Mouse (Mus musculus) limb, embryonic 11.5 days (tissue): ENCODE measurements around the gene 9130019O22Rik. TPM values are rescaled to one million over a fixed set of nuclear protein-coding genes. Genes with fewer than 3 reads are reported as not detected.

Experiments
- ATAC-seq: fragments of 200-750 bp; cut with Nextera tagmentation; 2 replicates; pipeline ENCODE4 v1.8.0; 2017; ENCODE audit warnings: low read depth; ENCODE audit not compliant: insufficient number of reproducible peaks, low FRiP score, low TSS enrichment
- DNase-seq: peaks from one replicate; pipeline ENCODE4 v3.0.0-alpha.2; 2015; ENCODE audit warnings: low spot score
- H3K27ac ChIP-seq: fragments of 300-500 bp; sonication (generic); replicated peaks from 2 replicates; pipeline ENCODE4 v1.5.1; 2014; ENCODE audit warnings: low read depth, mild to moderate bottlenecking, low read length
- H3K27me3 ChIP-seq: fragments of 300-500 bp; sonication (generic); 2 replicates; pipeline ENCODE4 v1.6.1; 2014; ENCODE audit warnings: mild to moderate bottlenecking, low read length, mixed read lengths; ENCODE audit not compliant: control insufficient read depth, insufficient read depth
- H3K36me3 ChIP-seq: fragments of 300-500 bp; sonication (generic); 2 replicates; pipeline ENCODE4 v1.6.1; 2014; ENCODE audit warnings: mild to moderate bottlenecking, low read length, moderate library complexity, mixed read lengths; ENCODE audit not compliant: control insufficient read depth, insufficient read depth
- H3K4me1 ChIP-seq: fragments of 300-500 bp; sonication (generic); 2 replicates; pipeline ENCODE4 v1.6.1; 2014; ENCODE audit warnings: low read length, mixed read lengths; ENCODE audit not compliant: control insufficient read depth, insufficient read depth
- H3K4me2 ChIP-seq: fragments of 300-500 bp; sonication (generic); 2 replicates; pipeline ENCODE4 v1.6.1; 2014; ENCODE audit warnings: low read depth, mild to moderate bottlenecking, moderate library complexity; ENCODE audit not compliant: severe bottlenecking
- H3K4me3 ChIP-seq: fragments of 300-500 bp; sonication (generic); 2 replicates; pipeline ENCODE4 v1.5.1; 2014; ENCODE audit warnings: low read depth, low read length
- H3K9ac ChIP-seq: fragments of 300-500 bp; sonication (generic); 2 replicates; pipeline ENCODE4 v1.6.1; 2014; ENCODE audit warnings: mild to moderate bottlenecking, low read length
- H3K9me3 ChIP-seq: fragments of 300-500 bp; sonication (generic); 2 replicates; pipeline ENCODE4 v1.6.1; 2016; ENCODE audit warnings: low read length; ENCODE audit not compliant: control insufficient read depth
- WGBS: fragments of 180-500 bp; shearing (Covaris S2); extraction: QIAGEN DNeasy Blood & Tissue Kit; methylation state at CpG from one replicate; pipeline ENCODE4 v1.1.7; 2014; 5-methylcytosine and 5-hydroxymethylcytosine counted together
- polyA plus RNA-seq: library from polyadenylated mRNA; unstranded; fragments of >200 nt; fragmentation: Nextera tagmentation; extraction: Ambion mirVana; gene quantifications from 2 replicates; pipeline ENCODE4 v1.2.1, GENCODE M21; 2014

The 9130019O22Rik gene
- polyA plus RNA-seq = 6.3 and 6.8 TPM in 2 replicates

- H3K9ac ChIP-seq = peak within 1 kb of the TSS; percentile 70
- peak within 1 kb of the TSS; percentile 61 for H3K4me2 ChIP-seq
- H3K27ac ChIP-seq = no peak within 1 kb of the TSS
- no peaks in the 10 kb centered on the region for H3K27me3 ChIP-seq
- H3K4me1 ChIP-seq = no peaks in the 10 kb centered on the region
- peak within 1 kb of the TSS; percentile 39 for H3K4me3 ChIP-seq
- no peaks in the 10 kb centered on the region for H3K9me3 ChIP-seq
- DNase-seq (peak; percentile 81), ATAC-seq (peak; percentile 79)
- H3K36me3 ChIP-seq = peaks cover 4% of the 10 kb centered on the region
- WGBS = 18% methylated on average over 38 of the region's 38 CpGs
These were observed at the start of gene 9130019O22Rik for GRCm38 (mm10) chr7:127386641-127387392. Gene 9130019O22Rik (minus strand): TSS chr7:127387166.

- no peak overlapping the region for H3K4me3 ChIP-seq
- no peak for ATAC-seq
- peaks cover 7% of the 10 kb centered on the region; the same call in 1 of the 2 replicates for H3K9me3 ChIP-seq
- H3K4me1 ChIP-seq = no peaks in the 10 kb centered on the region
- no peaks in the 10 kb centered on the region for H3K27me3 ChIP-seq
- no peak overlapping the region for H3K9ac ChIP-seq
- no peaks in the 10 kb centered on the region for H3K36me3 ChIP-seq
- WGBS = 92% methylated on average over 4 of the region's 4 CpGs
- H3K27ac ChIP-seq = no peak overlapping the region
- H3K4me2 ChIP-seq = no peak overlapping the region
- no peak for DNase-seq
These were observed 48.2 kb upstream of the 9130019O22Rik start for GRCm38 (mm10) chr7:127435206-127435605.

DNA sequence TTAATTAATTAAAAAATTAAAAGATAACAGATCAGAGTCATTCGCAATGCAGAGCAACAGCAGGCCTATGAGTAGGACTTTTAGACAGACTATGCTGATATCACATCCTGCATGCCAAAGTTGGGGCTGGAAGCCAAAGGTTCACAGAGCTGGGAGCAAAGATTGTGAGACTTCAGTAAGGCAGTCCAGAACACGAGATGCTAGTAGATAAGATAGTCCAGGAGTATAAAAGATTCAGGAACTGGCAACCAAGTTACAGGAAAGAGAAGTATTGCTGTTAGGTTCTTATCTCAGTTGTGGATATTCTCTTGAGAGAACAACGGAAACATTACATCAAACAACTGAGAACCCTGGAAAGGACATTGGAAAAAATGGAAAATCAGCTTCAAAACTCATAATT, 39.4 kb upstream of the 9130019O22Rik start:
- no peak overlapping the region for H3K4me3 ChIP-seq
- ATAC-seq = no peak
- H3K4me2 ChIP-seq = no peak overlapping the region
- H3K9me3 ChIP-seq = no peaks in the 10 kb centered on the region
- no peak overlapping the region for H3K27ac ChIP-seq
- no peaks in the 10 kb centered on the region; the same call in 1 of the 2 replicates for H3K4me1 ChIP-seq
- H3K36me3 ChIP-seq = no peaks in the 10 kb centered on the region
- no peak overlapping the region for H3K9ac ChIP-seq
- DNase-seq = no peak
- H3K27me3 ChIP-seq = no peaks in the 10 kb centered on the region
- WGBS = 73% methylated on average over 3 of the region's 3 CpGs

GRCm38 (mm10) chr7:127425911-127426310, 38.9 kb upstream of the 9130019O22Rik start:
- H3K27me3 ChIP-seq = no peaks in the 10 kb centered on the region
- H3K9me3 ChIP-seq = no peaks in the 10 kb centered on the region
- H3K9ac ChIP-seq = no peak overlapping the region
- peaks cover 4% of the 10 kb centered on the region for H3K4me1 ChIP-seq
- H3K27ac ChIP-seq = no peak overlapping the region
- DNase-seq (no peak), ATAC-seq (no peak)
- H3K4me2 ChIP-seq = no peak overlapping the region
- no peak overlapping the region for H3K4me3 ChIP-seq
- WGBS = 81% methylated on average over 2 of the region's 2 CpGs
- no peaks in the 10 kb centered on the region for H3K36me3 ChIP-seq

- no peak overlapping the region for H3K4me3 ChIP-seq
- DNase-seq (no peak), ATAC-seq (no peak)
- H3K27me3 ChIP-seq = no peaks in the 10 kb centered on the region
- 87% methylated on average over 3 of the region's 3 CpGs for WGBS
- H3K4me1 ChIP-seq = peaks cover 4% of the 10 kb centered on the region
- no peak overlapping the region for H3K9ac ChIP-seq
- H3K9me3 ChIP-seq = no peaks in the 10 kb centered on the region
- H3K4me2 ChIP-seq = no peak overlapping the region
- H3K36me3 ChIP-seq = no peaks in the 10 kb centered on the region
- H3K27ac ChIP-seq = no peak overlapping the region
These were observed 38.3 kb upstream of the 9130019O22Rik start for GRCm38 (mm10) chr7:127425291-127425690.

- Histone ChIP-seq H3K4me1 (peaks cover 4% of the 10 kb centered on the region), H3K4me2 (peak overlapping the region; percentile 95), H3K4me3 (peak overlapping the region; percentile 69), H3K27ac (no peak overlapping the region), H3K27me3 (no peaks in the 10 kb centered on the region), H3K9me3 (no peaks in the 10 kb centered on the region), H3K9ac (no peak overlapping the region), H3K36me3 (no peaks in the 10 kb centered on the region)
- WGBS = 2% methylated on average over 15 of the region's 15 CpGs
- no peak for DNase-seq
- ATAC-seq = 0 out of 2 replicates have a peak, but pooled peaks have one; percentile 26
These were observed 35.3 kb upstream of the 9130019O22Rik start for GRCm38 (mm10) chr7:127422247-127422646.

DNA sequence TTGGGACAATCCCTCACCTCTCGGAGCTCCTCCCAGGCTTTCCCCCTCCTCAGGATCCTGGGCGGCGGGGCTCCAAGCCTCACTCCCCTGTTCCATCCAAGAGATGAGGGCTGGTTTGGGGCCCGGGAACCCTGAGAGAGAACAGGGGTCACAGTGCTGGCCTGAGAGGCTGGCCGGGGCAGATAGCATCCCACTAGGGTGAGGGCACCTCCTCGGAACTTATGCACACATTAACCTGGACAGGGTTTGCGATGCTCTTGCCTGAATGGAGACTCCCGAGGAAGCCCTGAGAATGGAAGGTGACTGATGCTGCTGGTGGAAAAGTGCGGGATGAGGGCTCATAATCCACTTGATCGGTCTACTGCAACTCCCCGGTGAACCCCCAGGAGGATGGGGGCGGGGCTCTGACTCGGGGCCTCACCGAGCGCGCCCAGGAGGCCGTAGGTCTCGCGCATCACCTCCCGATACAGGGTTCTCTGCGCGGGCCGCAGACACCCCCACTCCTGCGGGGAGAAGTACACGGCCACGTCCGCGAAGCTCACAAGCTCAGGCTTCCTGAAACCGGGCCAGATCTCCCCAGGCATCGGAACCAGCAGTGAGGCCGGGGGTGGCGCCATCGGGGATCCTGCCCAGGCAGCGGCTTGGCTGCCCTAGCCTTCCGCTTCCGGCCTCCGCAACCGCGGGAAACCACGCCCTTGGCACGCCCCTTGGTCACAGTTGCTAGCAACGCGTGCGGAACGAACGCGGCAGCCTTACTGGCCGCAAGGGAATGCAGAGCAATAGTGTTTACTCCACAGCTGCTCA, 34.6 kb upstream of the 9130019O22Rik start, which contains the start of gene Zfp688:
Gene Zfp688, minus strand, starts transcription at position 681 of the 804 bp plus-strand sequence.
- no peaks in the 10 kb centered on the region for H3K9me3 ChIP-seq
- peak within 1 kb of the TSS; percentile 69 for H3K4me3 ChIP-seq
- peaks cover 4% of the 10 kb centered on the region for H3K4me1 ChIP-seq
- no peak within 1 kb of the TSS for H3K27ac ChIP-seq
- WGBS = under 1% methylated on average over 48 of the region's 48 CpGs
- no peaks in the 10 kb centered on the region for H3K27me3 ChIP-seq
- no peaks in the 10 kb centered on the region for H3K36me3 ChIP-seq
- peak; percentile 97 for DNase-seq
- H3K4me2 ChIP-seq = peak within 1 kb of the TSS; percentile 95
- ATAC-seq = peak; percentile 87; the same call in 1 of the 2 replicates
- H3K9ac ChIP-seq = peak within 1 kb of the TSS; percentile 70

- Histone ChIP-seq H3K27ac (no peak overlapping the region), H3K27me3 (no peaks in the 10 kb centered on the region), H3K4me2 (no peak overlapping the region), H3K9ac (no peak overlapping the region), H3K9me3 (no peaks in the 10 kb centered on the region), H3K36me3 (no peaks in the 10 kb centered on the region), H3K4me1 (no peaks in the 10 kb centered on the region), H3K4me3 (no peak overlapping the region)
- 69% methylated on average over 2 of the region's 2 CpGs for WGBS
- ATAC-seq (no peak), DNase-seq (no peak)
These were observed 24.5 kb upstream of the 9130019O22Rik start for GRCm38 (mm10) chr7:127411418-127411817.
